Mouse (Mus musculus) urinary bladder, adult 18-20 months (tissue): ENCODE results near the gene Sgms1.
A peak's percentile ranks its signal among the peaks of the same experiment; 100 is the strongest.

Experiments used
- DNase-seq, 2 experiments: peaks; one replicate each; pipeline ENCODE4 v3.0.0; 2022; ENCODE audit warnings: low spot score in 2 of 2, mixed read lengths in 2 of 2

Gene Sgms1

DNA sequence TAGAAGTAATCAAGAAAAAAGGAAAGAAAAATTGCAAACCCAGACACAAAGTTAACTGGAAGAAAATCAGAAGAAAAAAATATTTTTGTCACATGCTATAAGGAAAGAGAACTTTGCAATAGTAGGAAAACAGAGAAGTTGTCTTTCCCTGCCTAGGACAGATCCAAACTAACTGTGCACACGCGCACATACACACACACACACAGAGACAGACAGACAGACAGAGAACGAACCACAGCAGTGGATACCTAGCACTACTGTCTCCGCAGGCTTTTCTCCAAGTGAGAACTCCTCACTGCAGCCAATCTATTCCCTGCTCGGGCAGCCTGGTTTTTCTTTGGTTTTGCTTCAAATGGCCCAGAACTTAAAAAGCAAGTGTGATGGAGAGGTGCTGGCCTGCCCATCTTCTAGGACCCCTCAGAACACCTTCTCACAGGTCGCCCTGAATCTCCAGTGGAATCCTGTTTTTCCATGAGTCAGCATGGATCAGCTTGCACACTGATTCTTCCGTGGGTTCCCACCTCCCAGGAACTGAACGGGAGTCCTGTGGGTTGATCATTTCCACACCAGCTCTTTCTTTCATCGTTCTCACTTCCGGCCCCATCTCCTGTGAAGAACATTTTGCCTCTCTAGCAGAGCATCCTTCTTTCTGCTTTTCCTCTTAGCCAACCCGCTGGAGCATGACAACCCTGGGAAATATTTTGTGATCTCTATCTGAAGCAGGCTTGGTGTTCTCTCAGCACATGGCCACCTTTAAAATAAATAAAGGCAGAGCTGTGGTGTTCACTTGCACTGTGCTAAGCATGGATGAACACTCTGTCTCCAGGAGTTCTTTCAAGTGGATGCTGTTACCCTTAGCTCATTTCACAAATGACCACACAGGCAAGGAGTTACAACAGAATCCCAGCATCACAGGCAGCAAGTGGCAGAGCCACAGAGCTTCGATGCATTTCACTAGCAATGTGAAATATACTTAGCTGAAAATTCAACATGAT lies 96.4 kb downstream of the Sgms1 start:
- no peak for DNase-seq

DNA sequence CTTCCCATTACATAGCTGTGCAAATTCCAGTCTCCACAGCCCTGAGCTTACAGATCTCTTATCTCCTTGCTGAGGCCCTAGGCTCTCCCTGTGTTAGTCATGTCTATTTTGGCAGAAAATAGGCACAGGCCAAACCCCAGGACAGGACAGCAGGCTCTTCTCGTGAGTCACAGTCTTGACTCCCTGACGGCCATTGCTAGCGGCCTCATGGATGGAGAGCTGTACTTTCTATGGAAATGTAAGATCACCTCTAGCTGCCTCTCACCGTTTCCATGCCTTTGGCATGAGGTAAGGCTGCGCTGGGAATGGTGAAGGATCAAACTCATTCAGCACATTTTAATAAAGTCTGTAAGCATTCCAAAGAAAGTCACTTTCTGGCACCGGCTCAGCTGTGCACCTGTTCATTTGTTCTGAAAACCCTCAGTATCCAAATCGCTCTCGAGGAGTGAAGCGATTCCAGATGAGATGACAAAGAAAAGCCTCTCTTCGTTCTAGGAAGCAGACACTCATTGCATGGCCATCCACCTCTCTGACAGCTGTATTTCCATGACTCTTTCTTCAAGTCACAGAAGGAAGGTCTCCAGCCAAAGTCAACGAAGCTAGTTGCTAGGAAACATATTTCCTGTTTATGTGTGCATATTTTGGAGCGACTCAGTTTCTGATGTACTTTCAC lies 97.3 kb downstream of the Sgms1 start:
- DNase-seq: peak; percentile 11 to 30

- no peak for DNase-seq
These were observed 98.4 kb downstream of the Sgms1 start for GRCm38 (mm10) chr19:32291130-32291529.

GRCm38 (mm10) chr19:32288895-32289294 lies 100.6 kb downstream of the Sgms1 start:
- DNase-seq: no peak

DNA sequence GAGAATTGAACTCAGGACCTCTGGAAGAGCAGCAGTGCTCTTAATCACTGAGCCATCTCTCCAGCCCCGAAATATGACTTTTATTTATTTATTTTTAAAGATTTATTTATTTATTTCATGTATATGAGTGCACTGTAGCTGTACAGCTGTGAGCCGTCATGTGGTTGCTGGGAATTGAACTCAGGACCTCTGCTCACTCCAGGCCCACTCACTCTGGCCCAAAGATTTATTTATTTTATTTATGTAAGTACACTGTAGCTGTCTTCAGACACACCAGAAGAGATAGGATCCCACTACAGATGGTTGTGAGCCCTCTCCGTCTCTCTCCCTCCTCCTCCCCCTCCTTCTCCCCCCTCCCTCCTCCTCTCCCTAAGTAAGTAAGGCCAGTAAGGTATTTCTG lies 101.7 kb downstream of the Sgms1 start:
- DNase-seq: no peak

DNA sequence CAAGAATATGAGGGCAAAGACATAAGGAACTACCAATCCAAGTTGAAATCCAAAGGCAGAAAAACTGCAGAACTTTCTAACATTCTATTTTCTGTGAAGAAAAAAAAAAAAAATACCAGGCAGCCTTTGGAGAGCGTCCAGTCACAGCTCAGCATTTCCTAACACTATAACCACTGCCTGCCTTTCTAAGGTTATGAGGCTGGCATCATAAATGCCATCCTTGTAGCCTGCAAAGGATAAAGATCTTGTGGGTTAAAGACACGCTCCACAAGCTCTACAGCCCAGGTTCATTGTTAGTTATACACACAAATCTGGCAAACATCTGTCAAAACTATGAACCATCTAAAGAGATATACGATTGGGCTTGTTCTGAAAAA lies 104.1 kb downstream of the Sgms1 start:
- DNase-seq: no peak

DNA sequence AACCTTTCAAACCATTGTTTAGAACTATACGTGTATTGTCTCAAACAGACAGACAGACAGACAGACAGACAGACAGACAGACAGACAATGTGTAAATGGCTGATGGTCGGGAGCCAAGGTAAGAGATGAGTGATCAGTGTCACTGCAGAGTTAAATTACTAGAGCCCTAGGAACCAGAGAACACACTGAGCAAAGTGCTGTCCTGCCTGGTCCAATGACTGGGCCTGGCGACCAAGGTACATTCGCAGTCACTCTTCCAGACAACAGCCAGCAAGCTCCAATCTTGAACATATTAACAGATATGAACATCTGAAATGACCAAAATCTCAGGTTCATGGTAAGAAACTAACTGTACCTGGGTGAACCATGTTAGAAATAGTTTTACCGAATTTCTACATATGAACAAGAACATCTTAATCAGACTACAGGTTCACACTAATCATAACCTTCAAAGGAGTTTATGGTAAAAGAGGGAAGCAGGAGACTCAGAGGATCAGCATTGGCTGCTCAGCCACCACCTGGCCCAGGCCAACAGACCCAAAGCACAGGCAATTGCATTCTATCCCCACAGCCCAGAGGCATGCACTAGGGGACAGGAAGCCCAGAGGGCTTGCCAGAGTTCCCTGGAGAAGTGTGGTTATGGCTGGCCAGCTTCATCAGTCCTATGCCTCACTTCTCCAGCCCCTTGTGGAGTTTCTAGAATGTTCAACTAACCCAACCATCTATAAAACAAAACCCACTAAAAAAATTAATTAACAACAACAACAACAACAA lies 104.6 kb downstream of the Sgms1 start:
- no peak for DNase-seq

DNA sequence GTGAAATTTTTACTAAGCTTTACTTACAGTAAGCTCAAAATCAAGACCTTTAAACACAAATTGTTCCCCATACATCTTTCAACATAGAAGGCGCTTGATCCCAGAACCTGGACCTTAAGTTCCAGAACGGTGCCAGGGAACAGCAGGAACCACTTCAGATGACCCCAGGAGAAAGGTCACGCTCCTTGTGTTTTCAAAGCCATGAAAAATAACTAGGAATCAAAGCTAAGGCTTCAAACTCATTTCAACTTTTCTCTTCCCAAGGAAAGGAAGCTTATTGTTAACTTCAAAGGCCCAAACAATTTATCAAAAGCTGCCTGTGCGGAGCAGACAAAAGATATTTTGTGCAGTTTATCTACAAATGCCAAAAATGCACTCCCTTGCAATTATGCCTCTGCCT lies 107.6 kb downstream of the Sgms1 start:
- no peak for DNase-seq

- no peak for DNase-seq
These were observed 109.1 kb downstream of the Sgms1 start for GRCm38 (mm10) chr19:32280380-32280779.

DNA sequence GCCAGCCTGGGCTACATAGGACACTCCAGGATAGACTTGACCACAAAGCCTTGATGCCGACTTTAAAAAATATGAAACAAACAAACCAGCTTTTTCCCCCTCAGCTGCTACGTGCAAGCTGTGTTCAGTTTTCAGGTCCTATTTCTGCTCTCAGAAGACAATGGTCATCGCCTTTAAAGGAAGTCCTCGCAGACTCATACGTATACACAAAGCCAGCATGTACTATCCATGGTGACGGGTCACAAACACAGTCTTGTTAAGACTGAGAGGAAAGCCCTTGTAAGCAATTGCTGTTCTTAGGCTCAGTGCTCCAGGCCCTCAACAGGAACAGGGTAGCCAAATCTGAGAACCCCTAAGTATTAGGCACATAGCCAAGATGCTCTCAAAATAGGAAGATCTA lies 110.1 kb downstream of the Sgms1 start:
- DNase-seq: no peak

GRCm38 (mm10) chr19:32277869-32278268 lies 111.6 kb downstream of the Sgms1 start:
- no peak for DNase-seq

DNA sequence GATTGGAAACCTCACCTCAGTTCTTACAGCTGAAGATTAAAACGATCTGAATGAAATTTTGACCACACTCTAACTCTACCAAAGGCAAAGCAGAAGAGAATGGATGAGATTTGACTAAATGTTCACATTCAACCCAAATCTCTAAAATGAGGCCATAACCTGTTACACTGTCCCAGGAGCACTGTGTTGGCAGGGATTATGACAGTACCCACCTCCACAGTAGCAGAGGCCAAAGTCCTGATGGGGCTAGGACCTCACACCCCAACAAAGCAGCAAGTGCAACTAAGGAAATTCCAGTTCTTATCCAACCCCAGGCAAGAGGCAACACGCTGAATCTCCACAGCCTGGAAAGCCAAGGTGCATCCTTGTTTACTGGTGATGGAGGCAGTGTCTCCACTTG lies 112.2 kb downstream of the Sgms1 start:
- no peak for DNase-seq

DNA sequence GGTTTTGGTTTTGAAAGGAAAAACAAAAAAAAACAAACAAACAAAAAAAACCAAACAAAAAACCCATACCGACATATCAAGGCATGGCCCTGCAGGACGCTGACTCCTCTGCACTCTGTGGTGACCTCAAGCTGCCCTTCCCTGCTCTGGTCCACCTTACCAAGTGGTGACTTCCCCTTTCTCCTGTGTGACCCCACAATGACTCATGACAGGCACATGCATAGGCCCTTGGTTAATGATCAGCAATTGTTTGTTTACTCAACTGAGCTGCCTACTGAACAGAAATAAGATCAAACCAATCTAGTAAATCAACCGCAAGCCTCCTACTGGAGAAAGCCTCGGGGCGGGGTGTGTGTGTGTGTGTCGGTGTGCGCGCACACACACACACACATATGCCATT lies 112.7 kb downstream of the Sgms1 start:
- DNase-seq: peak in 1 of 2 experiments; percentile 51

- no peak for DNase-seq
These were observed 113.3 kb downstream of the Sgms1 start for GRCm38 (mm10) chr19:32276263-32276662.

DNA sequence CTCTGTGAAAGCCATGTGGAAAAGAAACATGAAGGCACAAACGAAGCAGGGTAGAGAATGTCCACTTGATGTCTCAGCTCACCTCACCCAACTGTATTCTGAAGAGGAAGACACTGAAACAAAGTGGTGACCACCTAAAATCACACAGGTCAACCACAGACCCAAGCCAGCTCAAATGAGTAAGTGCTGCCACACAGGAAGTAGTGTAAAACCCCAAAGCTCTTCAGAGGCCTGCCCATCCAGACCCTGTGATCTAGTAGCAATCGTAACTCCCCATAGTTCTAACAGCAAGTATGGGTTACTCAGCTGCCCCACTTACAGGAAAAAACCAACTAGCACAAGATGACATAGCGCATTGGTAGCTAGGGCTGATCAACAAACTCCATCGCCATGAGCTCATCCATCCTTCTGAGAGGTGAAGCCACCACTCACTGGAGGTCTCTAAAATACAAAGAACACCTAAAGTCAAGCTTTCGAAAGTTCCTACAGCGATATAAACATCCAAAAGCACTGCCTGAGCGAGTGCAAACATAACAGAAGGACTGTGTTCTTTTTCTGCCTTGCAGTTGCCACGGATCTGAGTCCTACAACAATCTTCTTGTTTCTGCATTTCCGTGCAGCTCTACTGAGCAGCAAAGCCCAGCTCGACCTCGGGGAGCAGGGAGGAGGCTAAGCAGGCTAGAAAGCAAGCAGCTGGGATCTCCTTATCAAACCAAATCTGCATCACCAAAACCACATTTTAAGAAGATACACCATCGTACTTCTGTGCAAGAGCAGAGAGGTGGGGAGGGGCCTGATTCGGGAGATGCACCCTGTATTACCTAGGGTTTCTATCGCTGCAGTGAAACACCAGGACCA lies 114.2 kb downstream of the Sgms1 start:
- DNase-seq: no peak

GRCm38 (mm10) chr19:32274145-32274544 lies 115.4 kb downstream of the Sgms1 start:
- no peak for DNase-seq

- no peak for DNase-seq
These were observed 115.8 kb downstream of the Sgms1 start for GRCm38 (mm10) chr19:32273714-32274113.

DNA sequence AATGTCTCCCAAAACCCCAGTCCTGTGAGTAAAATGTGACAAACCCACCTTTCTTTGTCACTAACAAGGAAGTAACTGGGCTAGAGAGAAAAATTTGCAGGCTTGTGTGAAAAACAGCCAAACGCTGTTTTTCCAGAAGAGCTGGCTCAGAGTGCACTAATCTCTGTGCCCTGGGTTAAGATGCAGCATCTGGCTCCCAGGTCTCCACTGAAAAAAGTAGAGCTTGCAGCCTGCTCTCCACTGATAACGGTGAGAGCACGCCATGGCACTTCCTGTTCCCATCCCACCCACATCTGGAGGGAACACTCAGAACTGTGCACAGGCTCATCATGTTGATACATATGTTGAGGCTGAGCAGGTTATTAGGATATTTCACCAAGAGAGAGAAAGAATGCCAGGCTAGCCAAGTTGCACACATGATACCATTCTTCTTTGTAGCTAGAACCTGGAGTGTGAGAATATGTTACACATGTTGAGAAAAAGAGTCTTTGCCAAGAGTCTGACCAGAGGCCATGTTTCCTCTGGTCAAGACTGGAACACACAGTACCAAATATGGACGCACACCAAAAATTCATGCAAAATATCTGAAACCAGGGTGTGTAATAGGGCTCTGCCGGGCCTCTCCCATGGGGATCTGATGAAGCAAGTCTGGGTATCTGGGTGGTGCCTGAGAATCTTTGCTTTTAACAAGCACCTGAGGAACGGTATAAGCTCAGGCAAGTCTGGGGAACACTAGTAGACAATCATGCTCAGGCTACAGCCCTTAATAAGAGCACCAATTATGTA lies 116.8 kb downstream of the Sgms1 start:
- DNase-seq: no peak

GRCm38 (mm10) chr19:32271455-32272200 lies 117.9 kb downstream of the Sgms1 start:
- DNase-seq: no peak

DNA sequence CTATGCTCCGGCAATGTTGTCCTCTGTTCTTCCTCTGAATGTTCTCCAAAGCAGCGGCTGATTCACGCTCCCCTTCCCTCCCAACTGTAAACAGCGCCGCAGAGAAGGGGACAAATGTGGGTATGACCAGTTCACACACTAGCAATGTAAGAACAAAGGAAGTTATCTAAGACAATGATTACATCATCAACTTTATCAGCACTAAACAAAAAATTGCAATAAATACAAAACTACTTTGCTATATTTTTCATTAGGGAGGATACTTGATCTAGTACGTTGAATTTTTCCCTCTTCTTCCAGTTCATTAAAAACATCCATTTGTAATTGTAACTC lies 119.7 kb downstream of the Sgms1 start:
- no peak for DNase-seq
